Mouse (Mus musculus) heart, postnatal 4 days (tissue): ENCODE results near the gene Ica1. TPM values are rescaled to one million over a fixed set of nuclear protein-coding genes. Genes with fewer than 3 reads are reported as not detected.

Experiments
- DNase-seq: peaks from one replicate; pipeline ENCODE4 v3.0.0; 2021
- total RNA-seq, 2 experiments: library from RNA; stranded (reverse); gene quantifications; 2 replicates each; pipeline ENCODE4 v1.2.3; 2021

Ica1 gene
- total RNA-seq, result 10 to 100 TPM; 15.2 to 15.4 TPM

GRCm38 (mm10) chr6:8778296-8778649, at the start of gene Ica1:
Ica1 (minus strand) TSS chr6:8778488.
- no peak for DNase-seq

GRCm38 (mm10) chr6:8819866-8820265, 41.6 kb upstream of the Ica1 start:
- no peak for DNase-seq

GRCm38 (mm10) chr6:8814332-8815002, 36.2 kb upstream of the Ica1 start:
- DNase-seq, result no peak

GRCm38 (mm10) chr6:8802561-8803150, 24.4 kb upstream of the Ica1 start:
- no peak for DNase-seq

- DNase-seq, result no peak
These were observed 14.1 kb upstream of the Ica1 start for GRCm38 (mm10) chr6:8792385-8792784.

- no peak for DNase-seq
These were observed 13.5 kb upstream of the Ica1 start for GRCm38 (mm10) chr6:8791781-8792180.

- no peak for DNase-seq
These were observed 2.3 kb upstream of the Ica1 start for GRCm38 (mm10) chr6:8780618-8781017.

GRCm38 (mm10) chr6:8777411-8778295, 635 bp downstream of the Ica1 start:
- peak; percentile 69 for DNase-seq

- no peak for DNase-seq
These were observed 6.7 kb downstream of the Ica1 start for GRCm38 (mm10) chr6:8771539-8771938.

- peak; percentile 8 for DNase-seq
These were observed 7.9 kb downstream of the Ica1 start for GRCm38 (mm10) chr6:8770341-8770740.

- no peak for DNase-seq
These were observed 8.5 kb downstream of the Ica1 start for GRCm38 (mm10) chr6:8769803-8770202.

- DNase-seq, result no peak
These were observed 11.6 kb downstream of the Ica1 start for GRCm38 (mm10) chr6:8766652-8767051.

GRCm38 (mm10) chr6:8765801-8766200, 12.5 kb downstream of the Ica1 start:
- DNase-seq, result no peak

GRCm38 (mm10) chr6:8765064-8765463, 13.2 kb downstream of the Ica1 start:
- DNase-seq, result no peak

- no peak for DNase-seq
These were observed 17.5 kb downstream of the Ica1 start for GRCm38 (mm10) chr6:8760708-8761294.

- no peak for DNase-seq
These were observed 18.4 kb downstream of the Ica1 start for GRCm38 (mm10) chr6:8759901-8760300.

- DNase-seq, result no peak
These were observed 22.5 kb downstream of the Ica1 start for GRCm38 (mm10) chr6:8755760-8756276.

- DNase-seq, result no peak
These were observed 23.8 kb downstream of the Ica1 start for GRCm38 (mm10) chr6:8754486-8754885.

- no peak for DNase-seq
These were observed 24.6 kb downstream of the Ica1 start for GRCm38 (mm10) chr6:8753723-8754036.

GRCm38 (mm10) chr6:8752984-8753722, 25.1 kb downstream of the Ica1 start:
- no peak for DNase-seq

GRCm38 (mm10) chr6:8744886-8745285, 33.4 kb downstream of the Ica1 start:
- DNase-seq, result no peak

GRCm38 (mm10) chr6:8744273-8744785, 34.0 kb downstream of the Ica1 start:
- DNase-seq, result no peak
